19 mouse cellular contexts compared by ENCODE assay signal in genomic region chr7:4957361-4957760, GRCm38 (mm10). TPM values are rescaled to one million over a fixed set of nuclear protein-coding genes. Genes with fewer than 3 reads are reported as not detected.
"Had no signal": no experiment of that assay in that cellular context is flagged by ENCODE, and none has a peak within 500 bp of the region (broad histone marks: within the 10 kb centered on the region; RNA-seq: fewer than 3 reads in every experiment).

No protein-coding gene starts in this region.

- H3K9ac ChIP-seq: limb, embryonic 12.5 days; liver, embryonic 14.5 days; midbrain, embryonic 13.5 days; neural tube, embryonic 15.5 days had no signal

- ATAC-seq: midbrain, embryonic 13.5 days had no signal

- H3K9me3 ChIP-seq: midbrain, embryonic 13.5 days; neural tube, embryonic 15.5 days had no signal

- DNase-seq: kidney, adult 18-20 months; kidney, postnatal 14 days; lung, adult 18-20 months; right cerebral cortex, adult 18-20 months; right cerebral cortex, postnatal 25 days; thymus, postnatal 4 days had no signal

- H3K27ac ChIP-seq: left cerebral cortex, adult 2 months; limb, embryonic 12.5 days; liver, embryonic 14.5 days; midbrain, embryonic 13.5 days; neural tube, embryonic 15.5 days had no signal

- H3K4me3 ChIP-seq: left cerebral cortex, adult 2 months; limb, embryonic 12.5 days; midbrain, embryonic 13.5 days; myocyte; neural tube, embryonic 15.5 days had no signal

- H3K4me1 ChIP-seq: neural tube, embryonic 15.5 days had no signal

- H3K27me3 ChIP-seq: limb, embryonic 12.5 days; midbrain, embryonic 13.5 days; neural tube, embryonic 15.5 days had no signal

- H3K4me2 ChIP-seq: limb, embryonic 12.5 days; midbrain, embryonic 13.5 days; neural tube, embryonic 15.5 days had no signal

- H3K36me3 ChIP-seq: limb, embryonic 12.5 days; midbrain, embryonic 13.5 days; neural tube, embryonic 15.5 days had no signal

RNA-seq across cellular contexts. Expression of gene Sbk2, which starts 6.8 kb away (rescaled TPM):
- total RNA-seq: left cerebral cortex, postnatal 25 days; liver, adult 2 months; megakaryocyte-erythroid progenitor cell, adult 5-6 weeks had no signal
- polyA plus RNA-seq: liver, adult 2 months; neural tube, embryonic 11.5 days had no signal

RNA-seq across cellular contexts. Expression of gene Sbk3, which starts 13.6 kb away (rescaled TPM):
- total RNA-seq: liver, adult 2 months; megakaryocyte-erythroid progenitor cell, adult 5-6 weeks had no signal
- polyA plus RNA-seq: kidney, embryonic 14.5 days; limb, embryonic 12.5 days; liver, adult 2 months; liver, embryonic 14.5 days; small intestine, adult 2 months; stomach, embryonic 16.5 days had no signal

RNA-seq across cellular contexts. Expression of gene Ssc5d, which starts 31.8 kb away (rescaled TPM):
- total RNA-seq: megakaryocyte-erythroid progenitor cell, adult 5-6 weeks had no signal
